Mouse (Mus musculus): ENCODE measurements around the gene Abcd1.
"Not testable (repeated sequence)": the region's sequence is repeated elsewhere in the genome, so short reads cannot be mapped to it uniquely, and the experiment has no call there.

Abcd1 gene

GRCm38 (mm10) chrX:73716109-73716661 lies at the start of gene Abcd1, which contains the start of gene Bcap31:
TSS of gene Abcd1 (plus strand) at chrX:73716597.
TSS of gene Bcap31 (minus strand) at chrX:73716175.
- DNase-seq = peak; percentile 98

GRCm38 (mm10) chrX:73672031-73672431 lies 44.4 kb upstream of the Abcd1 start:
- peak; percentile 53 for DNase-seq

- DNase-seq = peak; percentile 81
Measured at GRCm38 (mm10) chrX:73672879-73673618, 43.3 kb upstream of the Abcd1 start, which contains the start of gene Slc6a8. TSS of gene Slc6a8 (plus strand) at chrX:73673150.

GRCm38 (mm10) chrX:73673619-73673967 lies 42.8 kb upstream of the Abcd1 start:
- DNase-seq = no peak

GRCm38 (mm10) chrX:73673968-73674661 lies 42.3 kb upstream of the Abcd1 start:
- peak; percentile 47 for DNase-seq

GRCm38 (mm10) chrX:73675231-73675630 lies 41.2 kb upstream of the Abcd1 start:
- no peak for DNase-seq

GRCm38 (mm10) chrX:73676668-73677067 lies 39.7 kb upstream of the Abcd1 start:
- no peak for DNase-seq

GRCm38 (mm10) chrX:73684156-73684555 lies 32.2 kb upstream of the Abcd1 start:
- no peak for DNase-seq

GRCm38 (mm10) chrX:73684978-73685377 lies 31.4 kb upstream of the Abcd1 start:
- DNase-seq = no peak

- DNase-seq = peak; percentile 18
Measured at GRCm38 (mm10) chrX:73685629-73686028, 30.8 kb upstream of the Abcd1 start.

GRCm38 (mm10) chrX:73690917-73691629 lies 25.3 kb upstream of the Abcd1 start:
- peak; percentile 72 for DNase-seq

GRCm38 (mm10) chrX:73700472-73700871 lies 15.9 kb upstream of the Abcd1 start:
- DNase-seq = peak; percentile 14

- DNase-seq = peak; percentile 68
Measured at GRCm38 (mm10) chrX:73715476-73716108, 805 bp upstream of the Abcd1 start.

GRCm38 (mm10) chrX:73716709-73717545 lies 530 bp downstream of the Abcd1 start:
- DNase-seq = peak; percentile 9

GRCm38 (mm10) chrX:73717667-73718066 lies 1.3 kb downstream of the Abcd1 start:
- peak; percentile 6 for DNase-seq

- DNase-seq = peak; percentile 4
Measured at GRCm38 (mm10) chrX:73718271-73718670, 1.9 kb downstream of the Abcd1 start.

- peak; percentile 50 for DNase-seq
Measured at GRCm38 (mm10) chrX:73718686-73719362, 2.4 kb downstream of the Abcd1 start.

- no peak for DNase-seq
Measured at GRCm38 (mm10) chrX:73730908-73731307, 14.5 kb downstream of the Abcd1 start.

GRCm38 (mm10) chrX:73738155-73738554 lies 21.8 kb downstream of the Abcd1 start:
- peak; percentile 6 for DNase-seq

GRCm38 (mm10) chrX:73739151-73739550 lies 22.8 kb downstream of the Abcd1 start:
- no peak for DNase-seq

- DNase-seq = not testable (repeated sequence)
Measured at GRCm38 (mm10) chrX:73739841-73740240, 23.4 kb downstream of the Abcd1 start.
